Mouse (Mus musculus) stomach, postnatal 0 days (tissue): ENCODE measurements around the gene Tars2. TPM values are rescaled to one million over a fixed set of nuclear protein-coding genes. Genes with fewer than 3 reads are reported as not detected.

Experiments used
- ATAC-seq: fragments of 200-750 bp; cut with Nextera tagmentation; 2 replicates; pipeline ENCODE4 v1.8.0; 2017; ENCODE audit not compliant: low FRiP score, low TSS enrichment
- DNase-seq: peaks from one replicate; pipeline ENCODE4 v3.0.0-alpha.2; 2016; ENCODE audit warnings: low spot score
- H3K27ac ChIP-seq: fragments of 300-500 bp; sonication (generic); replicated peaks from 2 replicates; pipeline ENCODE4 v1.5.1; 2014; ENCODE audit warnings: mild to moderate bottlenecking, control low read depth
- H3K27me3 ChIP-seq: fragments of 300-500 bp; sonication (generic); 2 replicates; pipeline ENCODE4 v1.6.1; 2014; ENCODE audit warnings: low read length; ENCODE audit not compliant: control insufficient read depth, insufficient read depth
- H3K36me3 ChIP-seq: fragments of 300-500 bp; sonication (generic); 2 replicates; pipeline ENCODE4 v1.6.1; 2014; ENCODE audit warnings: low read length, mixed read lengths; ENCODE audit not compliant: control insufficient read depth, insufficient read depth
- H3K4me1 ChIP-seq: fragments of 300-500 bp; sonication (generic); replicated peaks from 2 replicates; pipeline ENCODE4 v1.6.1; 2014; ENCODE audit warnings: antibody characterized with exemption; ENCODE audit not compliant: control insufficient read depth, insufficient read depth
- H3K4me2 ChIP-seq: fragments of 300-500 bp; sonication (generic); replicated peaks from 2 replicates; pipeline ENCODE4 v1.6.1; 2014; ENCODE audit warnings: low read depth, mild to moderate bottlenecking, control low read depth, moderate library complexity
- H3K4me3 ChIP-seq: fragments of 300-500 bp; sonication (generic); 2 replicates; pipeline ENCODE4 v1.5.1; 2014; ENCODE audit warnings: low read depth, low read length, control low read depth
- H3K9ac ChIP-seq: fragments of 300-500 bp; sonication (generic); 2 replicates; pipeline ENCODE4 v1.6.1; 2014; ENCODE audit warnings: mild to moderate bottlenecking, low read length, control low read depth, mixed read lengths
- H3K9me3 ChIP-seq: fragments of 300-500 bp; sonication (generic); 2 replicates; pipeline ENCODE4 v1.6.1; 2016; ENCODE audit warnings: low read length; ENCODE audit not compliant: control insufficient read depth
- CTCF ChIP-seq: IDR thresholded peaks from 2 replicates; pipeline ENCODE4 v1.5.1; 2016; ENCODE audit warnings: antibody characterized with exemption, low read depth, mild to moderate bottlenecking, moderate library complexity
- EP300 ChIP-seq: optimal IDR thresholded peaks from 2 replicates; pipeline ENCODE3; 2016; ENCODE audit warnings: antibody characterized with exemption
- WGBS: fragments of 180-500 bp; shearing (Covaris S2); extraction: QIAGEN DNeasy Blood & Tissue Kit; methylation state at CpG from one replicate; pipeline ENCODE4 v1.1.7; 2014; 5-methylcytosine and 5-hydroxymethylcytosine counted together
- polyA plus RNA-seq: library from polyadenylated mRNA; unstranded; fragments of >200 nt; fragmentation: Nextera tagmentation; extraction: Ambion mirVana; gene quantifications from 2 replicates; pipeline ENCODE4 v1.2.1, GENCODE M21; 2015

The Tars2 gene
- polyA plus RNA-seq, 1 experiment from 2014 or later = 22.4 TPM

- Histone ChIP-seq H3K36me3 (no peaks in the 10 kb centered on the region), H3K9me3 (no peaks in the 10 kb centered on the region), H3K4me2 (no peak overlapping the region), H3K27me3 (no peaks in the 10 kb centered on the region), H3K27ac (no peak overlapping the region), H3K4me1 (no peaks in the 10 kb centered on the region), H3K9ac (no peak overlapping the region), H3K4me3 (no peak overlapping the region)
- WGBS = 70% methylated on average over 1 of the region's 1 CpGs
- TF ChIP-seq CTCF (no peak), EP300 (no peak)
- DNase-seq (no peak), ATAC-seq (no peak)
Measured at GRCm38 (mm10) chr3:95794299-95794698, 34.3 kb upstream of the Tars2 start.

GRCm38 (mm10) chr3:95793662-95794061 lies 33.7 kb upstream of the Tars2 start:
- TF ChIP-seq EP300 = no peak
- TF ChIP-seq CTCF = no peak
- Histone ChIP-seq H3K27me3 (no peaks in the 10 kb centered on the region), H3K9ac (no peak overlapping the region), H3K27ac (no peak overlapping the region), H3K36me3 (no peaks in the 10 kb centered on the region), H3K4me1 (no peaks in the 10 kb centered on the region), H3K4me2 (no peak overlapping the region), H3K4me3 (no peak overlapping the region), H3K9me3 (no peaks in the 10 kb centered on the region)
- DNase-seq (no peak), ATAC-seq (no peak)
- WGBS = 75% methylated on average over 2 of the region's 2 CpGs

- no peaks in the 10 kb centered on the region for H3K4me1 ChIP-seq
- WGBS = 82% methylated on average over 4 of the region's 4 CpGs
- H3K4me3 ChIP-seq = no peak overlapping the region
- H3K4me2 ChIP-seq = no peak overlapping the region
- H3K27ac ChIP-seq = no peak overlapping the region
- TF ChIP-seq CTCF = no peak
- TF ChIP-seq EP300 = no peak
- no peak overlapping the region for H3K9ac ChIP-seq
- DNase-seq = no peak
- ATAC-seq = no peak
- H3K36me3 ChIP-seq = peaks cover 11% of the 10 kb centered on the region
- no peaks in the 10 kb centered on the region for H3K9me3 ChIP-seq
- H3K27me3 ChIP-seq = no peaks in the 10 kb centered on the region
Measured at GRCm38 (mm10) chr3:95785501-95785900, 25.5 kb upstream of the Tars2 start.

- Histone ChIP-seq H3K4me2 (no peak overlapping the region), H3K27ac (no peak overlapping the region), H3K36me3 (peaks cover 8% of the 10 kb centered on the region; the same call in 1 of the 2 replicates), H3K4me3 (no peak overlapping the region), H3K9me3 (no peaks in the 10 kb centered on the region), H3K4me1 (no peaks in the 10 kb centered on the region), H3K9ac (no peak overlapping the region), H3K27me3 (no peaks in the 10 kb centered on the region)
- ATAC-seq (peak; percentile 66; the same call in 1 of the 2 replicates), DNase-seq (peak; percentile 30)
- TF ChIP-seq EP300 = no peak
- peak; percentile 76 for TF ChIP-seq CTCF
Measured at GRCm38 (mm10) chr3:95771985-95772384, 12.0 kb upstream of the Tars2 start.

- no peak overlapping the region for H3K9ac ChIP-seq
Measured at GRCm38 (mm10) chr3:95765534-95765933, 5.5 kb upstream of the Tars2 start.

GRCm38 (mm10) chr3:95763811-95764210 lies 3.8 kb upstream of the Tars2 start:
- no peak for DNase-seq
- H3K27ac ChIP-seq = no peak overlapping the region
- H3K9me3 ChIP-seq = no peaks in the 10 kb centered on the region
- no peak overlapping the region for H3K4me2 ChIP-seq
- TF ChIP-seq CTCF (no peak), EP300 (no peak)
- H3K4me3 ChIP-seq = no peak overlapping the region
- H3K4me1 ChIP-seq = no peaks in the 10 kb centered on the region
- H3K27me3 ChIP-seq = no peaks in the 10 kb centered on the region
- ATAC-seq = no peak
- peaks cover 21% of the 10 kb centered on the region for H3K36me3 ChIP-seq
- 56% methylated on average over 10 of the region's 10 CpGs for WGBS
- H3K9ac ChIP-seq = no peak overlapping the region

More at GRCm38 (mm10) chr3:95765534-95765933, 5.5 kb upstream of the Tars2 start:
- WGBS = 86% methylated on average over 10 of the region's 10 CpGs
- ATAC-seq (0 out of 2 replicates have a peak, but pooled peaks have one; percentile 19), DNase-seq (no peak)
- TF ChIP-seq EP300 = no peak
- peak; percentile 16; the same call in 1 of the 2 replicates for TF ChIP-seq CTCF
- no peaks in the 10 kb centered on the region for H3K9me3 ChIP-seq
- H3K4me1 ChIP-seq = no peaks in the 10 kb centered on the region
- peaks cover 23% of the 10 kb centered on the region for H3K36me3 ChIP-seq
- H3K27me3 ChIP-seq = no peaks in the 10 kb centered on the region
- H3K27ac ChIP-seq = no peak overlapping the region
- no peak overlapping the region for H3K4me3 ChIP-seq
- no peak overlapping the region for H3K4me2 ChIP-seq
